Mouse (Mus musculus): Measurements from ENCODE around the gene Tmem119. TPM values are rescaled to one million over a fixed set of nuclear protein-coding genes. Genes with fewer than 3 reads are reported as not detected.
A peak's percentile ranks its signal among the peaks of the same experiment; 100 is the strongest.

Tmem119 gene
- polyA plus RNA-seq, 2 experiments: 86.0 to 107 TPM

- H3K36me3 ChIP-seq (ENCODE audit: control insufficient read depth, insufficient read depth, low read length): no peaks in the 10 kb centered on the region; the same call in 1 of the 2 replicates
- DNase-seq (ENCODE audit: low spot score) (peak; percentile 59), ATAC-seq (ENCODE audit: low FRiP score, low read depth) (peak; percentile 63; the same call in 1 of the 2 replicates)
- H3K4me2 ChIP-seq (replicated peaks; ENCODE audit: low read depth, low read length, severe bottlenecking): peak overlapping the region; percentile 18
- no peaks in the 10 kb centered on the region for H3K27me3 ChIP-seq (ENCODE audit: control insufficient read depth, insufficient read depth, low read length)
- peak overlapping the region; percentile 78 for H3K27ac ChIP-seq (replicated peaks; ENCODE audit: low read depth, low read length)
- peaks cover 45% of the 10 kb centered on the region for H3K4me1 ChIP-seq (ENCODE audit: control insufficient read depth, insufficient read depth, low read length)
- no peaks in the 10 kb centered on the region for H3K9me3 ChIP-seq (ENCODE audit: control insufficient read depth, low read length)
- TF ChIP-seq POLR2A (IDR thresholded peaks at IDR 0.05; ENCODE audit: borderline replicate concordance, extremely low read depth, insufficient read depth, insufficient read length): no peak
- H3K4me3 ChIP-seq (replicated peaks; ENCODE audit: low read length): no peak overlapping the region
- 0 out of 2 replicates have a peak overlapping the region, but pooled peaks have one; percentile 4 for H3K9ac ChIP-seq (ENCODE audit: low read depth, low read length, severe bottlenecking)
- WGBS: 6% methylated on average over 12 of the region's 12 CpGs
Measured at GRCm38 (mm10) chr5:113783581-113784001, 16.7 kb downstream of the Tmem119 start.

- Histone ChIP-seq H3K9me3 (ENCODE audit: control insufficient read depth, low read length) (no peaks in the 10 kb centered on the region), H3K4me3 (replicated peaks; ENCODE audit: low read length) (no peak overlapping the region), H3K36me3 (ENCODE audit: control insufficient read depth, insufficient read depth, low read length) (peaks cover 4% of the 10 kb centered on the region), H3K27me3 (ENCODE audit: control insufficient read depth, insufficient read depth, low read length) (no peaks in the 10 kb centered on the region), H3K4me2 (replicated peaks; ENCODE audit: low read depth, low read length, severe bottlenecking) (no peak overlapping the region), H3K9ac (ENCODE audit: low read depth, low read length, severe bottlenecking) (no peak overlapping the region), H3K27ac (replicated peaks; ENCODE audit: low read depth, low read length) (peak overlapping the region; percentile 78; the same call in 1 of the 2 replicates), H3K4me1 (ENCODE audit: control insufficient read depth, insufficient read depth, low read length) (peaks cover 38% of the 10 kb centered on the region)
- ATAC-seq (ENCODE audit: low FRiP score, low read depth): no peak
- no peak for DNase-seq (ENCODE audit: low spot score)
- WGBS: 84% methylated on average over 7 of the region's 7 CpGs
- no peak for TF ChIP-seq POLR2A (IDR thresholded peaks at IDR 0.05; ENCODE audit: borderline replicate concordance, extremely low read depth, insufficient read depth, insufficient read length)
Measured at GRCm38 (mm10) chr5:113782624-113783023, 17.7 kb downstream of the Tmem119 start.

DNA sequence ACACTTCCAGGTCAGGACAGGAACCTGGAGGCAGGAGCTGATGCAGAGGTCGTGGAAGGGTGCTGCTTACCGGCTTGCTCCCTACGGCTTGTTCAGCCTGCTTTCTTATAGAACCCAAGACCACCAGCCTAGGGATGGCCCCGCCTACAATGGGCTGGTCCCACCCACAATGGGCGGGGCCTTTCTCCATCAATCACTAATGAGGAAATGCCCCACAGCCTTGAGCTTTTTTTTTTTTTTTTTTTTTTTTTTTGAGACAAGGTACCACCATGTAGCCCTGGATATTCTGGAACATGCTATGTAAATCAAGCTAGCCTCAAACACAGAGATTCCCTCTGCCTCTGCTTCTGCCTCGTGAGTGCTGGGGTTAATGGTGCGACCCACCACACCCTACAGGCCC lies 18.4 kb downstream of the Tmem119 start:
- H3K4me3 ChIP-seq (replicated peaks; ENCODE audit: low read length): no peak overlapping the region
- peaks cover 35% of the 10 kb centered on the region for H3K4me1 ChIP-seq (ENCODE audit: control insufficient read depth, insufficient read depth, low read length)
- H3K9me3 ChIP-seq (ENCODE audit: control insufficient read depth, low read length): no peaks in the 10 kb centered on the region
- no peak for ATAC-seq (ENCODE audit: low FRiP score, low read depth)
- H3K27me3 ChIP-seq (ENCODE audit: control insufficient read depth, insufficient read depth, low read length): no peaks in the 10 kb centered on the region
- no peak for TF ChIP-seq POLR2A (IDR thresholded peaks at IDR 0.05; ENCODE audit: borderline replicate concordance, extremely low read depth, insufficient read depth, insufficient read length)
- WGBS: 79% methylated on average over 7 of the region's 7 CpGs
- DNase-seq (ENCODE audit: low spot score): no peak
- no peak overlapping the region for H3K4me2 ChIP-seq (replicated peaks; ENCODE audit: low read depth, low read length, severe bottlenecking)
- no peak overlapping the region for H3K9ac ChIP-seq (ENCODE audit: low read depth, low read length, severe bottlenecking)
- H3K27ac ChIP-seq (replicated peaks; ENCODE audit: low read depth, low read length): peak overlapping the region; percentile 61
- H3K36me3 ChIP-seq (ENCODE audit: control insufficient read depth, insufficient read depth, low read length): peaks cover 8% of the 10 kb centered on the region

GRCm38 (mm10) chr5:113781254-113781653 lies 19.1 kb downstream of the Tmem119 start:
- Histone ChIP-seq H3K27ac (replicated peaks; ENCODE audit: low read depth, low read length) (peak overlapping the region; percentile 61), H3K27me3 (ENCODE audit: control insufficient read depth, insufficient read depth, low read length) (no peaks in the 10 kb centered on the region), H3K36me3 (ENCODE audit: control insufficient read depth, insufficient read depth, low read length) (peaks cover 14% of the 10 kb centered on the region), H3K4me3 (replicated peaks; ENCODE audit: low read length) (no peak overlapping the region), H3K4me2 (replicated peaks; ENCODE audit: low read depth, low read length, severe bottlenecking) (no peak overlapping the region), H3K9ac (ENCODE audit: low read depth, low read length, severe bottlenecking) (peak overlapping the region; percentile 3; the same call in 1 of the 2 replicates), H3K4me1 (ENCODE audit: control insufficient read depth, insufficient read depth, low read length) (peaks cover 33% of the 10 kb centered on the region), H3K9me3 (ENCODE audit: control insufficient read depth, low read length) (no peaks in the 10 kb centered on the region)
- 42% methylated on average over 7 of the region's 7 CpGs for WGBS
- ATAC-seq (ENCODE audit: low FRiP score, low read depth) (no peak), DNase-seq (ENCODE audit: low spot score) (peak; percentile 38)
- no peak for TF ChIP-seq POLR2A (IDR thresholded peaks at IDR 0.05; ENCODE audit: borderline replicate concordance, extremely low read depth, insufficient read depth, insufficient read length)

DNA sequence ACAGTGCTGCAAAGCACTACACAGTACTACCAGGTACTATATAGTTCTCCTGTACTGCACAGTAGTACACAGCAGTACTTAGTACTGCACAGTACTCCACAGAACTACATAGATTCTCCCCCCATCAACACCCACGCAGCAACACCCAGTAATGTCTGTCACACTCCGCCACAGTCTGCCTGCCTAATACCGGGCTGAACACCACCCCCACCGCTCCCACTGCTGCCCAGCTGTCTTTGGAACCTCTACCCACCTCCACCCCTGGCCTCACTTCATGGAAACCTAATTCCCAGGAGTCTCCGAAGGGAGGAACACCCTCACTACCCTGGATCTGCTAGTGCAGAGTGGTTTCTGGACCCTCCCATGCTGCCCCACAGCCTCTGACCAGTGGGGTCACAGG lies 19.6 kb downstream of the Tmem119 start:
- no peak overlapping the region for H3K4me3 ChIP-seq (replicated peaks; ENCODE audit: low read length)
- no peak for DNase-seq (ENCODE audit: low spot score)
- H3K4me2 ChIP-seq (replicated peaks; ENCODE audit: low read depth, low read length, severe bottlenecking): no peak overlapping the region
- ATAC-seq (ENCODE audit: low FRiP score, low read depth): no peak
- peak overlapping the region; percentile 61 for H3K27ac ChIP-seq (replicated peaks; ENCODE audit: low read depth, low read length)
- no peaks in the 10 kb centered on the region for H3K27me3 ChIP-seq (ENCODE audit: control insufficient read depth, insufficient read depth, low read length)
- H3K9me3 ChIP-seq (ENCODE audit: control insufficient read depth, low read length): no peaks in the 10 kb centered on the region
- peaks cover 19% of the 10 kb centered on the region for H3K36me3 ChIP-seq (ENCODE audit: control insufficient read depth, insufficient read depth, low read length)
- 73% methylated on average over 5 of the region's 5 CpGs for WGBS
- TF ChIP-seq POLR2A (IDR thresholded peaks at IDR 0.05; ENCODE audit: borderline replicate concordance, extremely low read depth, insufficient read depth, insufficient read length): no peak
- H3K9ac ChIP-seq (ENCODE audit: low read depth, low read length, severe bottlenecking): peak overlapping the region; percentile 3; the same call in 1 of the 2 replicates
- H3K4me1 ChIP-seq (ENCODE audit: control insufficient read depth, insufficient read depth, low read length): peaks cover 33% of the 10 kb centered on the region

Measured in limb, embryonic 14.5 days (tissue).